ENCODE assay signal across 8 mouse cellular contexts in the genomic region with DNA sequence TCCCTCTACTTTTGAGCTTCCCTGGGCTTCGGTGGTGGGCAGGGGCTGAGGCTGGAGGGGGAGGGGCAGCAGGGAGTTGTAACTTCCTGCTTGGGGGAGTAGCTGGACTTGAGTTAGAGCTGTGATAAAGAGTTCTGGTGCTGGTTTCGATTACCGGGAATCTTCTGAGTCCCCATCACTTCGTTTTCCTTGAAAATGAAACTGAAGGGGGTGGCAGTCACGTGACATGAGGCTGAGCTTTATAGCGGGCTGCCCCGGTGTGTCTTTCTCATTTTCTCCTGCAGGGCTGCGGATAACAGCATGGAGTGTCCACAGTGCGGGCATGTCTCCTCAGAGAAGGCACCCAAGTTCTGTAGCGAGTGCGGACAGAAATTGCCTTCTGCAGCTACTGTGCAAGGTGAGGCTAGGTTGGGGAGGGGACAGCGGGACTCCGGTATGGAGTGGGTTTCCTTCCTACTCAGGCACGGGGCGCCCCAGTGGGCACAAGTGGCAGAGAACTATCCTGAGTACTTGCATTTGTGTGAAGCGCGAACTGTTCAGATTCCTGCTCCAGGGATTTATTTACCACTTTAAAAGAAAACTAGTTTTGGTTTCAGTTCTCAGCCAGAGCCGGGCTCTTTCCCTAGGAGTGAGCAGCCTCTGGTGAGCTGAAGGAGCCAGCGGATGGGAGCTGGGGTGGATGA. TPM values are rescaled to one million over a fixed set of nuclear protein-coding genes. Genes with fewer than 3 reads are reported as not detected.
DNase-seq lines count a peak whose midpoint lies in the region.

A gene (plus strand): TSS at position 301 of the 683 bp plus-strand sequence.

- H3K27ac ChIP-seq in limb, embryonic 10.5 days: peak within 1 kb of the TSS; percentile 76
- H3K27ac ChIP-seq in midbrain, embryonic 10.5 days (replicated peaks): peak within 1 kb of the TSS; percentile 55

- peak within 1 kb of the TSS; percentile 60 for H3K4me3 ChIP-seq in limb, embryonic 10.5 days
- peak within 1 kb of the TSS; percentile 57 for H3K4me3 ChIP-seq in midbrain, embryonic 10.5 days

- peak; percentile 19 for DNase-seq in cerebellum, adult 18-20 months
- no peak for DNase-seq in cerebellum, adult 9-11 months
- peak; percentile 64 for DNase-seq in embryo, embryonic 10 days (ENCODE audit: low spot score)
- DNase-seq in gastrocnemius, postnatal 25 days: peak; percentile 48
- DNase-seq in induced T-regulatory cell, adult 2 months (ENCODE audit: low read depth): peak; percentile 89
- DNase-seq in limb, embryonic 10.5 days (ENCODE audit: low spot score): peak; percentile 74
- DNase-seq in midbrain, embryonic 10.5 days (ENCODE audit: low spot score): peak; percentile 63
- peak; percentile 17 for DNase-seq in right cerebral cortex, postnatal 4 days

- 3% methylated on average over 19 of the region's 19 CpGs for WGBS in limb, embryonic 10.5 days
- WGBS in midbrain, embryonic 10.5 days: 1% methylated on average over 19 of the region's 19 CpGs

- peaks cover 42% of the 10 kb centered on the region for H3K4me1 ChIP-seq in limb, embryonic 10.5 days
- peaks cover 45% of the 10 kb centered on the region for H3K4me1 ChIP-seq in midbrain, embryonic 10.5 days

- no peaks in the 10 kb centered on the region for H3K36me3 ChIP-seq in limb, embryonic 10.5 days
- no peaks in the 10 kb centered on the region for H3K36me3 ChIP-seq in midbrain, embryonic 10.5 days

- no peaks in the 10 kb centered on the region for H3K9me3 ChIP-seq in limb, embryonic 10.5 days (replicated peaks)
- no peaks in the 10 kb centered on the region for H3K9me3 ChIP-seq in midbrain, embryonic 10.5 days (replicated peaks)

- H3K27me3 ChIP-seq in limb, embryonic 10.5 days (ENCODE audit: low read depth, poor library complexity, severe bottlenecking): peaks cover 82% of the 10 kb centered on the region
- peaks cover 93% of the 10 kb centered on the region for H3K27me3 ChIP-seq in midbrain, embryonic 10.5 days (ENCODE audit: low read depth, poor library complexity, severe bottlenecking)

RNA-seq across cellular contexts. Expression of the gene that starts here (rescaled TPM):
- 1 to 10 TPM; 5.2 to 5.7 TPM for total RNA-seq in gastrocnemius, postnatal 25 days (2021)
- polyA plus RNA-seq in limb, embryonic 10.5 days (2016; fragmentation: Nextera tagmentation; extraction: Ambion mirVana): 1.8 and 2.4 TPM in 2 replicates
- 0.97 and 1.0 TPM in 2 replicates for polyA plus RNA-seq in midbrain, embryonic 10.5 days (2016; fragmentation: Nextera tagmentation; extraction: Ambion mirVana)
